Mouse (Mus musculus): Measurements from ENCODE around the gene Irf4.

Irf4 gene

DNA sequence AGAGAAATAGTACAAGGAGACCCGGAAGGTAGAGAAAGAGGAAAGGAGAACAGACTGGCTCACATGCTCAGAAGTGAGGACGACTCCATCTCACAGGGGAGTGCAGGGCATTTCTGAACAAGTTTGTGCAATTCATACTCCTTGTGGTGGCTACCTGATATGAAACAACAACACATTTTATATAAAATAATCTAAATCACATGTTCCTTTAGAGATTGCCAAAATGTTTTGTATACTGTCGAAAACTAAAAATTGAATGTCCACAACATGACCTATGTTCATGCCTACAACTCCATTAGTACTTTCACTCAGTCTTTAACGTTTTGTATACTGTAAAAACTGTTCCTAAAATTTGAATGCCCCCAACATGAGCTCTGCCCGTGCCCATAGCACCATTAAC lies 7.9 kb upstream of the Irf4 start:
- DNase-seq = no peak

DNA sequence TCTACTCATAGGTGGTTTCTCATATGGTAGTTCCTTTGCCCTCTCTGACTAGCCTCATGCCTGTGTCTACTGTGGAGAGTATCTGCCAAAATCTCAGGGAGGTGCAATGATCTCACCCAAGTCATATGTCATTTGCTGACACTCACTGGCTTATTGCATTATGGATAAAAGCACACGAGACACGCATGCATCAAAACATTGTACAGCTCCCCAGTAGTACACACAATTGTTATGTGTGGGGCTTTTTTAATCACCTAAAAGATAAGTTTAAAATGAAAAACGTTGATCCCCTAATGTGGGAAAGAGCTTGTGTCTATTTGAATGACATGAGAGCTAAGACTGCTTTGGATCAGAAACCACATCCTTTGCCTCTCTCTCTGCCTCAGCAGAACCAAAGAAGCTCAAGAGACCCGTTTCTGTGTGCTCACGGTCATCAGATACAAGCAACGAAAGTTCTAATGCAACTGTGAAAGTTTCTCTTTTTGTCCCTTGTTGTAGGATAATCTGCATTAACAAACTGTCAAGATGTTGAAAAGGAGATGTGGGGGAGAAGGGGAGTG lies 6.5 kb upstream of the Irf4 start:
- DNase-seq = no peak

DNA sequence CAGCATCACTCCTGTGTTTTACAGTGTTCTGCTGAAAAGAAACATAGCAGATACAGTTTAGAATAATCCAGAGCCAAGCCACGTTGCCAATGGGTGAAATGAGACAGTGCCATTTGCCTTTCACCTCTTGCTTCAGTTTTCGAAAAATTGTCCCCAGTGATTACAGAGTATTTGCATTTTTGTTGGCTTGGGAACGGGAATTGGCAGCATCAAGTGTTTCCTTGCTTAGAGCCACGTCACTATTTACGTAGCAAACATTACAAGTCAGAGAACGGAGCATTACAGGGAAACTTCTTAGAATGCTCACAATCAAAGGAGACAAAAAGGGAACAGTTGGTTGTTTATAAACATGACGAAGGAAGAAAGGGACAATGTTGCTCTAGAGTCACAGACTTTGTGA lies 3.9 kb upstream of the Irf4 start:
- no peak for DNase-seq

DNA sequence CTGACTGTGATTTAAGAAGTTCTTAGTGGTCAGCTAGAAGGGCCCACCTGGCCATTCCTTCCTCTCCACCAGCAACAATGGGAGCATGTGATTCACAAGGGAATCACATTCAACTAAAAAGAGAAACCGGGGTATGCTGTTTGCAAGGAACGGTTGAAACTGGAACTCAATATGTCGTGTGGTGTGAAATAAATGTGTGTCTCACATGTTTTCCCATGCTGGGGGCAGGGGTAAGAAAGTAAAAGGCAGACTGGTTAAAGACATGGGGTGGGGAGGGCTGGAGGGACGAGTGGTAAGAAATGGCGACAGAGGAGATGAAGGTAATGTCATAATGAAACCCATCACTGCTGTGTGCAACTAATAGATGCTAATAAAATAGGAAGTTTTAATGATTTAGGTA lies 2.0 kb upstream of the Irf4 start:
- DNase-seq = no peak

DNA sequence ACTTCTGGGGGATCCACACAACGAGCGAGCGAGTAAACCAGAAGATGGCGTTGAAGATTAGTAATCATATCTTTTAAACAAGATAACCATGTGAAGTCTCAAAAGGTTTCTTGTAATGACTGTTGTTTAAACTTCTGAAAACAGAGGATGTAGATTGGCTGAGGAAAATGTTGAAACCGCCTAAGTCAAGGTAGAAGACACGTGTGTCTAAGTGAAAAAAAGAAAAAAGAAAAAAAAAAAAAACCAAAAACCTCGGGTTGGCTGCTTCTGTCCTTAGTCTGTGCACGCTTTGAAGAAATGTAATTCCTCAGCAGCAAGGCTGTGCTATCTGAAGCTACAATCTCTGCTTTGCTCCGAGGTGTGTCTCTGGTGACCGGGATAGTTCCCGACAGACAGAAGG lies 1.5 kb upstream of the Irf4 start:
- DNase-seq = no peak

DNA sequence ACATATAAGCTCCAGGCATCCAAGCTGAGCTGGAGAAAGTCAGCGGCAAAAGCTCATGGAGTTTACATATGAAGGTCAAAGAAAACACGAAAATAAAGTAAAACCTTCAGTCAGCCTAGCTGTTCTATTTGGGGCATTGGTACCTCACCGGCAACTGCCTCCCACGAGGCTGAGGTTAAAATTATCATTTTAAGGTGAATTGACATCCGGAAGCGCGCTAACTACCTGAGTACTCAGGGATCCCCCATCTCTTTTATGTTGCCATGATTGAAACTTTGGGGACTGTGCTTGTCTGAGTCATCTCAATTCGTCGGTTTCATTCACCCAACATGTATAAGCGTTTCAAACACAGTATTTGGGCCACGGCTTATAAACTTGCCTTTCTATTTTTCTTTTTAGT lies 705 bp upstream of the Irf4 start:
- DNase-seq = no peak

DNA sequence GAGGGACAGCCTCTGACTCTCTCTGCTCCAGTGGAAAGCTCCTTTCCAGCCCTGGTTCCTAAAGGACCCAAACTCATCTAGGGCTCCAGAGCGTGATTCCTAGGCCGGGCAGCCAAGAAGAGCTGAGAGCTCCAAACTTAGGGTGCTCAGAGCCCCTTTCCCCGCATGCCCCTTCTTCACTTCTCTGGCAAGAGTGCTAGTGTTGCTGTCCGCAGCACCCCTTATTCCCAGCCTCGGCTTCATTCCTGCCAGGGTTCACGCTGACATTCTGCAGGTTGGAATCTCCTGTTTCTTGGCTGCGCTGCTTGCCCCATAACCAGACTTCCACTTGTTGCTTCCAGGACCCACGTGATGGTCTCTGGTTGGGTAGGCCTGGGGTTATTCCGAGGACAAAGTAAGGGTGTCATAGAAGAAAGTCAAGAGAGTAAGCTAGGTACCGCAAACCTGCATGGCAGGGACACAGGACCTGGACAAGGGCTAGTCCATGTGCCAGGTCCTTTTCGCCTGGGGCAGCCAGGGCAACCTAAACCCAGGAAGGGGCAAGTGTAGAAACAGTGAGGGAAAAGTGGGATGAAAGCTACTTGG lies 623 bp downstream of the Irf4 start:
- peak in 1 of 2 experiments; percentile 14 for DNase-seq

GRCm38 (mm10) chr13:30750461-30751303 lies 1.7 kb downstream of the Irf4 start:
- DNase-seq = no peak

- no peak for DNase-seq
Observed at GRCm38 (mm10) chr13:30751304-30751580, 2.2 kb downstream of the Irf4 start.

DNA sequence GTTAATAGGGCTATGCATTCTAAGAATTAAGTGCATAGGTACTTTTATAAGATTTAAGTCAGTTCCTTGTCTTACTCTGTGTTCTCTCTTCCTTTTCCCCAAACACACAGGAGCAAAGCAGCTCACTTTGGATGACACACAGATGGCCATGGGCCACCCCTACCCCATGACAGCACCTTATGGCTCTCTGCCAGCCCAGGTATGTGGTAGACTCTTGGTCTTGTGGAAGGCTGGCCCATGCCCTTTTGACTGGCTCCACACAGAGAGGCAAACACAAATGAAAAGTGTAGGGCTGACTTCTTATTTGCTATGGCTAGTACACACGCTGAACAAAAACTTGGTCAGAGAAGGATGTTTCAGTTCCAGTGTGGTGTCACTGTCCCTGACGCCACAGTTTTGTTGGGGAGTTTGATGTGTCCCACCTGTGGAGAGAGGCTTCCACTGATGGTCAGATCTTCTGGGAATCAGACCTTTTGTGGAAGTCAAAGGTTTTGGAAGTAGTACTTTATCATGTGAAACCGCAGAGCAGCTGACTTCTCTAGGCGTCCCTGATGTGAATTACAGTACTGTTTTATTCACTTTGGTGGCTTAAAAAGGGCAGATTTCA lies 3.7 kb downstream of the Irf4 start:
- DNase-seq = no peak

DNA sequence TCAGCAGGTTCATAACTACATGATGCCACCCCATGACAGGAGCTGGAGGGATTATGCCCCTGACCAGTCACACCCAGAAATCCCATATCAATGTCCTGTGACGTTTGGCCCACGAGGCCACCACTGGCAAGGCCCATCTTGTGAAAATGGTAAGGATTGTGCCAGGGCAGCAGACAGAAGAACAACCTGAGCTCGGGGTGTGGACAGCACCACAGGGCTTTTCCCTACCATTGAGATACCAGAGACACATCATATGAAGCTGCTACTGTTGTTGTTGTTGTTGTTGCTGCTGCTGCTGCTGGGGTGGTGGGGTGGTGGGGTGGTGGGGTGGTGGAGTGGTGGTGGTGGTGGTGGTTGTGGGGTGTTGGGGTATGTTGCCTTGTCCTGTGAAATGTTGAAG lies 4.4 kb downstream of the Irf4 start:
- no peak for DNase-seq

DNA sequence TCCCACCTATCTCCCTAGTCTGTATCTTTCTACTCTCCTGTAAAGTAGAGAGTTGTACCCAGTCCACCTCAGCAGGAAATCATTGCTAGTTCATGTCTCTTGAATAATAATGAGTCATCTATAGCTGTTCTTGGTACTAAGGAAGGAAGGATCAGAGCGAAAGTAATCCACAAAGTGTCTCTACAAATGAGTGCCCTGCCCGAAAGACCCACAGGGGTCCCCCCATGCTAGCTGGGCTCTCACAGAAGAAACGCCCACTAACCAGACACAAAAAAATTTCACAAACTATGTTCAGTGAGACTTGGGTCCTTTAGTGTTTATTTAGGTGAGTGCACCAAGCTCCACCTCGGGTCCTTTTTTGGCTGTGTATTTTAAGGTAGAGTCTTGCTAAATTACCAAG lies 5.0 kb downstream of the Irf4 start:
- no peak for DNase-seq

DNA sequence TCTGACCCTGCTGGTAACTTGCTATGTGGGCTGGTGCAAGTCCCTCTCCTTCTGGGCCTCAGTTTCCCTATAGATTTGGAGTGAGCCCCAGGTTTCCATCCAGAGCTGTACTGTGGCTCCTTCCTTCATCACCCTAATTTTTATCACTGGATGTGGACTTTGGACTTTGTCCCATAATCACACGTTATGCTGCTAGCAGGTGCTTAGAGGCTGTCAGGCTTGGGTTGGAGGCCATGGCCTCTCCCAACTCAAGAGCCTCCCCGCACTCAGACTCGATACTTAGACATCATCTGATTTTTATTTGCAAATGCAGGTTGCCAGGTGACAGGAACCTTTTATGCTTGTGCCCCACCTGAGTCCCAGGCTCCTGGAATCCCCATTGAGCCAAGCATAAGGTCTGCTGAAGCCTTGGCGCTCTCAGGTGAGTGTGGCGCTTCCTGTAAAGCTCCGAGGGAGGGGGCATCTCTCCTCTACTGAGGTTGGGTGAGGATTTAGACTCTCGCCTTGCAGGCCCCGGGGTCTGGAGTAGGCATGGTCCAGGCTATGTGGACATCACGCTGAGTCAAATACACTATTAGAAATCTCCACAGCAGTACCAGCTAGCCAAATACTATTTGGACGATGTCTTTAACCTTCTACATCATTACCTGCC lies 5.9 kb downstream of the Irf4 start:
- no peak for DNase-seq

GRCm38 (mm10) chr13:30755577-30755976 lies 6.6 kb downstream of the Irf4 start:
- no peak for DNase-seq

GRCm38 (mm10) chr13:30755998-30756639 lies 7.1 kb downstream of the Irf4 start:
- no peak for DNase-seq

DNA sequence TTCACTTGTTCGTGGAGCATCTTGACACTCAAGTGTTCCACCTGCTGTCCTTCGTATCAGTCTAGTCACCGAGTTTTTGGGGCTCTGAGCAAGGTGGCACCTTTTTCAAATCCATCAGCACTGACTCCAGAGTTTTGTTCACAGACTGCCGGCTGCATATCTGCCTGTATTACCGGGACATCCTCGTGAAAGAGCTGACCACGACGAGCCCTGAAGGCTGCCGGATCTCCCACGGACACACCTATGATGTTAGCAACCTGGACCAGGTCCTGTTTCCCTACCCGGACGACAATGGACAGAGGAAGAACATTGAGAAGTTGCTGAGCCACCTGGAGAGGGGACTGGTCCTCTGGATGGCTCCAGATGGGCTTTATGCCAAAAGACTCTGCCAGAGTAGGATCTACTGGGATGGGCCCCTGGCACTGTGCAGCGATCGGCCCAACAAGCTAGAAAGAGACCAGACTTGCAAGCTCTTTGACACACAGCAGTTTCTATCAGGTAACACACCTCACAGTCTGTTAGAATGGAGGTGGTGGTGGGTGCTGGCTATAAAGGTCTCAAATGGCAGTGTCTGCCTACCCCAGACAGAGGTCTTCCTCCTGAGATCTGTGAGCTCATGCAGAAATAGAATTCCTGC lies 8.4 kb downstream of the Irf4 start:
- DNase-seq = no peak

DNA sequence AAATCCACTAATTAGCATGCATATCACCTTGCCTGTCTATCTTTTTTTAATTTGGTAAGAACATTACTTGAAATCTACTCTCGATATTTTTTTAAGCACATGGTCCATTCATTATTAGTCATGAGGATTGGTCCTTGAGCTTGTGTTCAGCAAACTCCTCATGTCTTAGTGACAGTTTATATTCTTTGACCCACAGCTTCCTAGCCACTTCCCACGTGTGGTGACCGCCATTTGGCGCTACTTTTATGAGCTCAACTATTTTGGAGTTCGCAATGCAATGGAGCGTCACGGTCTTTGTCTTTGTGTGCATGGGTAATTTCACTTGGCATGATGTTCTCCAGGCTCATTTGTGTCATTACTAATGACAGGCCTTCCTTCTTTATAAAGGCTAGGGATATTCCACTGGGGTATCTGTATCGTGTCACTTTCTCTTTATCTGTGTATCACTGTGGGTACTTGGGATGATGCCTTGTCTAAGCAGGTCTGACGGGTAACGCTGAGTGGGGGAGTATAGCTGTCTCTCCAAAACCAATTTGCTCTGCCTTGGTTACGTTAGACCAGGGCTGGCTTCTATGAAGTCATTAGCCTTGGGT lies 9.9 kb downstream of the Irf4 start:
- DNase-seq = no peak

DNA sequence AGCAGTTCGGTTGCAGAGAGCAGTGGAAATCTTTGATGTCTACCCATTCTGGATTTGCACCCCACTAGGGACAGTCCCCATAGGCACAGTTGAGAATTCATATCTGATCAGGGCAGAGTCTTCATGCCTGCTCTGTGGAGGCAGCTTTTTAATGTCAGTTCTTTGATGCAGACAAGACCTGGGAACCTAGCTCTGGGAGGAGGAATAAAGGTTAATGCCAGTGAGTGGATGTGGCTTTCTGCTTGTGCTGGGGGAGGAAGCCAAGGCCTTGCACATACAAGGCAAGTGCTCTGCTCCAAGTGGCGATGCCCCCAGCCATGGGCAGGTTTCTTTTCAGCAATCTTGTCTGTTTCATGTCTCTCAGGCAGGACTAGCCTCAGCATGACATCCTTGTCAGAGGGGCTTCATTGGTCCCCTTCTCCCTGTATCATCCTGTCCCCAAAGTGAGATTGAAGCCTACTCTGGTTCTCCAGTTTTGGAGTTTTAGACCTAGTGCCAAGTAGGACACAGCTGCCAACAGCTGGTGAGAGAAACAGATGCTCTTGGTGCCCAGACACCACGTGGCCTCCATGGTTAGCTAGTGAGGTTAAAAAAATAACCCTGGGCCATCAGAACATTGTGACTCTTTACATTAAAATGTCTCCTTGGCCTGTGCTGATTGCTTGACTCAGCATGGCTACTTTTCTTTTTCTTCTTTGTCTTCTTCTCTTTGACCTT lies 11.5 kb downstream of the Irf4 start:
- DNase-seq = no peak

- DNase-seq = no peak
Observed at GRCm38 (mm10) chr13:30761151-30761631, 12.2 kb downstream of the Irf4 start.

- no peak for DNase-seq
Observed at GRCm38 (mm10) chr13:30762224-30762623, 13.2 kb downstream of the Irf4 start.

DNA sequence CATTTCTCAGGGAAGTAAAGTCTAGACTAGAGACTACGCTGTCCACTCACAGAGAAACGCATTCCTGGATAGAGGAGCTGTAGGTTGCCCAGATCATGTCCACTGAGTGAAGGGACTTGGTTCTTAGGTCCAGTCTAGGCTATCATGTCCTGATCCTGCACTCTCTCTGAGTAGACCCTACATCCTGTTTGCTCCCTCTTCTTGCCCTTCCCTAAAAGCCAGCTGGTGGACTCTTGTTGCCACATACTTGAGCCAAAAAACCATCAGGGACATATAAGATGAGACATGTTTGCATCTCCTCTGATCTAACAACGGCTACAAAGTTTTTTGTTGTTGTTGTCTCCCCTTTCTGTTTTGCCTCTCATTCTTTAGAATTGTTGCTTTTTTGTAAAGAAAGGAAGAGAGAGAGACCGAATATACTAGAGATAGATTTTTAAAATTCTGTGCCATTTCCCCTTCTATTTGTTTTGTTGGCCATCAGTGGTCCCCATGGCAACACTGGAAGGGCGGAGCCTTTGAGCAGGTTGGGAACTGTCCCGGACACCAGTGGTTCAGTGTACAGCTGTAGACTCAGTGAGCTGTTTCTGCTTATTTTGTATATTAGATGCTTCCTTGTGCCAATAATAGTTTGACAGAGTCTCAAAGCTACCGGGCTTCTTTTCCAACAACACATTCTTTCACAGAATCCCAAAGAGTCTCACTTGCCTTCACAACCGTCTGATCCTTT lies 15.2 kb downstream of the Irf4 start:
- DNase-seq = peak; percentile 57 to 63
